Mouse (Mus musculus): ENCODE data around the gene Zbtb21. TPM values are rescaled to one million over a fixed set of nuclear protein-coding genes. Genes with fewer than 3 reads are reported as not detected.

The Zbtb21 gene
- polyA plus RNA-seq, 1 experiment, result 13.8 TPM

DNA sequence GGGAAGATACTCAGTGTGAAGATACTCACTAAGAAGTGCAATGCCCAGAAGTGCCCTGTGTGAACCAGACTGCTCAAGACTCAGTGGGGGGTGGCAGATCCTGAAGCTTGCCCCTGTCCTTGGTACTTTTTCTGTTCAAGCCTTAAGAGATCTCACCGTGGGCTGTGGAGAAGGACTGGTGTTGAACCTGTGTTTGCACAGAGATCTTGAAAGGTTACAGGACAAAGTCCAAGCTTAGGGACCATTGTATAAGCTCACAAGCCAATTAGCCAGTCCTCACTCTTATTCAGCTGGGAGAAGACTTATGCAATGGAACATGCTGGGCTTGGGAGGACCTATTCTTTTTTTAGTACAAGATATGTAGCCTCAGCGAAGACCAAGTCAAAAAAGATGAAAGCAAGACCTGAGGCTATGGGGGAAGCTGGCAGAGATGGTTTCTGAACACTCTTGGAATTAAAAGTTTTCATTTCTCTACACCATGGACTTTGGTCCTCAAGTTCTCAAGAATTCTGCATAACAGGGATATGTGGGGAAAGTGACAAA is 56.9 kb downstream of the Zbtb21 start:
- Histone ChIP-seq H3K4me3 (ENCODE audit: insufficient read depth, low read length) (no peak overlapping the region), H3K4me1 (ENCODE audit: control insufficient read depth, insufficient read depth, low read length) (no peaks in the 10 kb centered on the region), H3K27ac (ENCODE audit: insufficient read depth, low read depth, low read length) (no peak overlapping the region)
- TF ChIP-seq POLR2A (IDR thresholded peaks at IDR 0.05; ENCODE audit: borderline replicate concordance, low read depth, low read length) (no peak), CTCF (IDR thresholded peaks at IDR 0.05; ENCODE audit: low read depth, low read length) (no peak)

DNA sequence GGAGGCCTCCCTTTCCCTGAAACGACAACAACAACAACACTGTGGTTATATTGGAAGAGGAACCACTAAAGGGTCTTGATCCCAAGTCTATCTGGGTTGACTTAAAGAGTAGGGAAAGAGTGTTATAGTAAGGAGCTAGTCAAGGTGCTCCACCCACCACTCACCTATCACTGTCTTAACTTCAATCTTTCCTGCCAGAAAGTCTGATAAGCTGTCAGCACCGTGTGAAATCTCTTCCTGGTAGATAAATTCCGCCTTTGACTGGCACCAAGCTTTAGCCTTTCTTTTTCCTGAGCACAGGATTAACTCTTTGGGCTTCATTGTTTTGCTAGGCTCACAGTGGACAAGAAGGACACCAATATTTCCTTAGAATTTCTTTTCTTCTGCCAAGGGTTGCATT is 58.4 kb downstream of the Zbtb21 start:
- Histone ChIP-seq H3K27ac (ENCODE audit: insufficient read depth, low read depth, low read length) (no peak overlapping the region), H3K4me1 (ENCODE audit: control insufficient read depth, insufficient read depth, low read length) (no peaks in the 10 kb centered on the region), H3K4me3 (ENCODE audit: insufficient read depth, low read length) (no peak overlapping the region)
- TF ChIP-seq CTCF (IDR thresholded peaks at IDR 0.05; ENCODE audit: low read depth, low read length), result no peak
- no peak for TF ChIP-seq POLR2A (IDR thresholded peaks at IDR 0.05; ENCODE audit: borderline replicate concordance, low read depth, low read length)

DNA sequence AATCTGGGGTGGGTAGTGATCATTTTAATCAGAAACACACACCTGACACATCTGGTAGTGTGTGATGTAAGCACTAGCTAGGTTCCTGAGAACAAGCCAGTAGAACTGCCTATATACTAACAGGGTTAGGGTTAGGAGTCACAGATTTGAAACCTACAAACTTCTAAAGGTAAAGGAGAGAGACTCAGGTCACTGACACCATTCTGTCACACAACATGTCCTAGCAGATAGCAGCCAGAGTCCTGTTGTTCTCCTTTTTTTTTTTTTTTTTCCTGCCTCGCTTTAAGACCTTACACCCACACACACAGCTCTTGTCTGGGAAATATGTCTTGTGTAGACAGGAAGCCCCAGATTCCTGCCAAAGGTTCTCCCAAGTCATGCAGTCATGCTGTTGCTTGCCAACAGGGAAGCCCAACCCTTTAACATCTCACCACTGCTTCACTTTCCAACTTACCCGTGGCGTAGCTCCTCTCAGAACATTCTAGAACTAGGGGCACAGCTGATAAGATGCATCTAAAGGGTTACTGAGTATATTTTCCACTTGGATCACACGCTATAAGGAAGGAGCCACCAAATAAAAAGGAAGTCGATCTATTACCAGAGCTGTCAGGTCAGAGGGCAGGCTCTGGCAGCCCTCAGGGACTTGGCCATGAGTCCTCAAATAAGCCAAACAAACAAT is 64.9 kb downstream of the Zbtb21 start:
- Histone ChIP-seq H3K27ac (ENCODE audit: insufficient read depth, low read depth, low read length) (no peak overlapping the region), H3K4me3 (ENCODE audit: insufficient read depth, low read length) (no peak overlapping the region), H3K4me1 (ENCODE audit: control insufficient read depth, insufficient read depth, low read length) (peaks cover 7% of the 10 kb centered on the region)
- no peak for TF ChIP-seq POLR2A (IDR thresholded peaks at IDR 0.05; ENCODE audit: borderline replicate concordance, low read depth, low read length)
- TF ChIP-seq CTCF (IDR thresholded peaks at IDR 0.05; ENCODE audit: low read depth, low read length), result no peak

Other genes with a start within 250 kb of the Zbtb21 start
- gene Ripk4, start 198.8 kb downstream of the Zbtb21 start, polyA plus RNA-seq (2012; ENCODE audit: insufficient read depth, insufficient read length, missing spikeins), result not detected in 2 replicates
- gene Prdm15, start 110.8 kb downstream of the Zbtb21 start, polyA plus RNA-seq (2012; ENCODE audit: insufficient read depth, insufficient read length, missing spikeins), result 4.4 and 7.5 TPM in 2 replicates
- 12.3 and 13.4 TPM in 2 replicates for gene C2cd2, start within 50 bp of the Zbtb21 start, polyA plus RNA-seq (2012; ENCODE audit: insufficient read depth, insufficient read length, missing spikeins)
- gene B230307C23Rik, start 34.7 kb upstream of the Zbtb21 start, polyA plus RNA-seq (2012; ENCODE audit: insufficient read depth, insufficient read length, missing spikeins), result 13.2 and 14.3 TPM in 2 replicates
- 6.4 and 6.5 TPM in 2 replicates for gene A630089N07Rik, start 119.8 kb upstream of the Zbtb21 start, polyA plus RNA-seq (2012; ENCODE audit: insufficient read depth, insufficient read length, missing spikeins)

Data from bone marrow macrophage, adult 2 months (primary cell).